In genomic region chr4:126201514-126202302, GRCm38 (mm10) we compare ENCODE assay signal across 8 mouse cellular contexts. TPM values are rescaled to one million over a fixed set of nuclear protein-coding genes. Genes with fewer than 3 reads are reported as not detected.
DNase-seq lines count a peak whose midpoint lies in the region; ATAC-seq and TF ChIP-seq lines count a peak whose summit lies in the region.

No protein-coding gene starts in this region.

- peak overlapping the region; percentile 78 for H3K4me2 ChIP-seq in heart, embryonic 16.5 days (ENCODE audit: low read depth, low read length)

- no peak for TF ChIP-seq CTCF in C2C12 (IDR thresholded peaks at IDR 0.05; ENCODE audit: control insufficient read depth, insufficient read depth, insufficient read length)

- H3K36me3 ChIP-seq in C2C12 (ENCODE audit: control insufficient read depth, insufficient read depth), result peaks cover 16% of the 10 kb centered on the region
- peaks cover 8% of the 10 kb centered on the region; the same call in 1 of the 2 replicates for H3K36me3 ChIP-seq in ES-E14 (ENCODE audit: control insufficient read depth, insufficient read depth, low read length, poor library complexity, severe bottlenecking)
- H3K36me3 ChIP-seq in heart, embryonic 16.5 days (ENCODE audit: control insufficient read depth, insufficient read depth), result 0 out of 2 replicates have a peak, but pooled peaks cover 3% of the 10 kb centered on the region

- H3K9me3 ChIP-seq in ES-E14 (ENCODE audit: control insufficient read depth, insufficient read depth, low read depth, low read length), result no peaks in the 10 kb centered on the region
- H3K9me3 ChIP-seq in heart, embryonic 16.5 days (replicated peaks; ENCODE audit: control insufficient read depth, low read length), result no peaks in the 10 kb centered on the region

- WGBS in heart, embryonic 16.5 days, result under 1% methylated on average over 28 of the region's 28 CpGs

- H3K4me1 ChIP-seq in ES-E14 (ENCODE audit: control insufficient read depth in 2 of 2, insufficient read depth in 2 of 2, low read length in 2 of 2, poor library complexity in 1 of 2), result peaks cover 11 to 17% of the 10 kb centered on the region in 2 experiments
- peaks cover 44% of the 10 kb centered on the region for H3K4me1 ChIP-seq in heart, embryonic 16.5 days (ENCODE audit: control insufficient read depth, insufficient read depth, low read length)

- no peak for DNase-seq in ES-E14 (ENCODE audit: low read depth, low spot score)
- peak; percentile 24 for DNase-seq in embryo, embryonic 11.5 days (ENCODE audit: low read depth, low spot score)
- peak; percentile 45 for DNase-seq in kidney, postnatal 14 days
- peak; percentile 63 for DNase-seq in lung, postnatal 36 days
- peak; percentile 43 for DNase-seq in spleen, adult 12 weeks (ENCODE audit: low spot score)

- H3K79me3 ChIP-seq in C2C12 (ENCODE audit: low read depth), result peaks cover 55% of the 10 kb centered on the region

- H3K27ac ChIP-seq in ES-E14 (ENCODE audit: insufficient read depth, low read depth, low read length, poor library complexity, severe bottlenecking), result peak overlapping the region; percentile 96
- peak overlapping the region; percentile 99 for H3K27ac ChIP-seq in heart, embryonic 16.5 days (ENCODE audit: low read length)

- H3K79me2 ChIP-seq in C2C12 (ENCODE audit: control insufficient read depth, insufficient read depth), result peaks cover 56% of the 10 kb centered on the region

- no peak for ATAC-seq in heart, embryonic 16.5 days (replicated peaks; ENCODE audit: extremely low read depth, insufficient read depth, low FRiP score)
- no peak for ATAC-seq in frontal cortex, adult (ENCODE audit: low TSS enrichment)

- H3K27me3 ChIP-seq in C2C12 (ENCODE audit: control insufficient read depth, insufficient read depth, insufficient read length), result no peaks in the 10 kb centered on the region
- no peaks in the 10 kb centered on the region for H3K27me3 ChIP-seq in heart, embryonic 16.5 days (ENCODE audit: control insufficient read depth, insufficient read depth, low read length)

- H3ac ChIP-seq in C2C12 (ENCODE audit: control insufficient read depth, insufficient read length, low read depth), result peak overlapping the region; percentile 93

- peak overlapping the region; percentile 98 for H3K9ac ChIP-seq in ES-E14 (ENCODE audit: insufficient read depth, low read depth, low read length, poor library complexity, severe bottlenecking)
- H3K9ac ChIP-seq in heart, embryonic 16.5 days (ENCODE audit: low read length), result peak overlapping the region; percentile 93

- in situ Hi-C loops in ES-E14 (cut with MboI; ENCODE audit: low sequenced_read_pairs in 2 of 2, unreplicated experiment in 2 of 2), result no loop called here

- H3K4me3 ChIP-seq in C2C12 (ENCODE audit: insufficient read depth, poor library complexity, severe bottlenecking) (peak overlapping the region; percentile 69), ES-E14 (ENCODE audit: insufficient read depth in 1 of 2, low read depth in 1 of 2, low read length in 2 of 2, poor library complexity in 1 of 2, severe bottlenecking in 1 of 2) (peak overlapping the region; percentile 91 to 94)
- H3K4me3 ChIP-seq in heart, embryonic 16.5 days (ENCODE audit: low read length), result peak overlapping the region; percentile 88

TF ChIP-seq in C2C12, 6 proteins besides CTCF, POLR2A, EP300 and RAD21:
- TF ChIP-seq MYOG (IDR thresholded peaks at IDR 0.05; ENCODE audit: control insufficient read depth, extremely low read depth, insufficient read length) (no peak), MAX (IDR thresholded peaks at IDR 0.05) (peak; percentile 4)

TF ChIP-seq in ES-E14, 5 proteins besides CTCF, POLR2A, EP300 and RAD21:
- TF ChIP-seq HCFC1 (IDR thresholded peaks at IDR 0.05; ENCODE audit: borderline replicate concordance, insufficient read depth, low read length), result no peak
- TF ChIP-seq ZNF384 (IDR thresholded peaks at IDR 0.05; ENCODE audit: low read depth, low read length), result no peak
- TF ChIP-seq CHD2 (IDR thresholded peaks at IDR 0.05; ENCODE audit: low read depth, low read length), result no peak

RNA-seq across cellular contexts. Expression of gene Thrap3, which starts 0.9 kb away (rescaled TPM):
- polyA plus RNA-seq in C2C12 (2012; fragmentation: generic; extraction: Trizol), result 85.7 TPM
- 202 and 211 TPM in 2 replicates for total RNA-seq in ES-E14 (2012; rRNA removed)
- 137 and 143 TPM in 2 replicates for polyA plus RNA-seq in heart, embryonic 16.5 days (2015; fragmentation: Nextera tagmentation; extraction: Ambion mirVana)

RNA-seq across cellular contexts. Expression of gene Sh3d21, which starts 38.4 kb away (rescaled TPM):
- 0.27 TPM for polyA plus RNA-seq in C2C12 (2012; fragmentation: generic; extraction: Trizol)
- total RNA-seq in ES-E14 (2012; rRNA removed), result 2.4 and 3.0 TPM in 2 replicates
- 2.7 and 3.4 TPM in 2 replicates for polyA plus RNA-seq in heart, embryonic 16.5 days (2015; fragmentation: Nextera tagmentation; extraction: Ambion mirVana)

RNA-seq across cellular contexts. Expression of gene Eva1b, which starts 54.2 kb away (rescaled TPM):
- 51.6 TPM for polyA plus RNA-seq in C2C12 (2012; fragmentation: generic; extraction: Trizol)
- 44.2 and 48.7 TPM in 2 replicates for total RNA-seq in ES-E14 (2012; rRNA removed)
- 29.5 TPM in 2 replicates for polyA plus RNA-seq in heart, embryonic 16.5 days (2015; fragmentation: Nextera tagmentation; extraction: Ambion mirVana)

RNA-seq across cellular contexts. Expression of gene Map7d1, which starts 54.4 kb away (rescaled TPM):
- 130 TPM for polyA plus RNA-seq in C2C12 (2012; fragmentation: generic; extraction: Trizol)
- 20.9 and 27.1 TPM in 2 replicates for total RNA-seq in ES-E14 (2012; rRNA removed)
- 34.7 and 36.1 TPM in 2 replicates for polyA plus RNA-seq in heart, embryonic 16.5 days (2015; fragmentation: Nextera tagmentation; extraction: Ambion mirVana)
